Mouse (Mus musculus) kidney, adult 11 months (tissue): ENCODE results near the gene Nubp2.

Experiments used
- DNase-seq: peaks from one replicate; pipeline ENCODE4 v3.0.0; 2022

The Nubp2 gene

DNA sequence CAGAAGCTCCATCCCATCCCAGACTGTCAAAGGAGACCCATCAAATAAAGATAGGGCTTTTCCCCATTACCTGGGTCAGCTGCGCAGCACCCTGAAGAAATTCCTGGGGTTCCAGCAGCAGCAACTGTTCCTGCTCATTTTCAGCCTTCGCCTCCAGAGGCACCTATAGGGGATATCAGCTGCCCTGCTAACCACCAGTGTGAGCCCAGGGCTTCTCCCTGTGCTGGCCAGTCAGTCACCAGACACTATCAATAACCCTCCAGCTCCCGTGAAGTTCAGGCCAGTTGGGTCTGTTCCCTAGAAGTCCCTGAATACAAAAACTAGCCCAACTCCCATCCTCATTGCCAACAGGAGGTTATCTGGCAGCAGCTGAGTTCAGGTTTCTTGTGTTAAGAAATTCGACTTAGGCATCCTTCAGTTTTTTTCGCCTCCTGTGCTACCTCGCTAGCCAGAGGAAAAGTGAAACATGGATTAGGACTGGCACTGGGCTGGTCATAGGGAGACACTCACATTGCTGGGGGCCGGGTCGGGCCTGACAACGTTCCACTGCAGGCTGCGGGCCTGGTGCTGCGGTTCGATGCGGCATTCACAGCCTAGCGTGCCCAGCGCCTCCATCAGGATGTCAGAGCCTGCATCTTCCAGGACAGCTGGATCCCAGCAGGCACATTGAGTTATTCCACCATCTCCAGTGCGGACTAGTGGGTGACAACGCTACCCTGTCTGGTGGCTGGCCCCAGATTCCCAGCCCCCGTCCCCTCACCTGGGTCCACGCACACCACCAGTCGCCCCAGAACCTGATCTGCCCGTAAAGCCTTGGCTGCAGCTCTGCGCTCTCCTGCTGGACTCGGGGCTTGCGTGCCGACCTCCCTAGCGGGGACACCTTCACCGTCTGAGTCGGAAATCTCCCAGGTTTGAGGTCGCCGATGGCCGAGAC is 8.2 kb upstream of the Nubp2 start:
- DNase-seq, result no peak

DNA sequence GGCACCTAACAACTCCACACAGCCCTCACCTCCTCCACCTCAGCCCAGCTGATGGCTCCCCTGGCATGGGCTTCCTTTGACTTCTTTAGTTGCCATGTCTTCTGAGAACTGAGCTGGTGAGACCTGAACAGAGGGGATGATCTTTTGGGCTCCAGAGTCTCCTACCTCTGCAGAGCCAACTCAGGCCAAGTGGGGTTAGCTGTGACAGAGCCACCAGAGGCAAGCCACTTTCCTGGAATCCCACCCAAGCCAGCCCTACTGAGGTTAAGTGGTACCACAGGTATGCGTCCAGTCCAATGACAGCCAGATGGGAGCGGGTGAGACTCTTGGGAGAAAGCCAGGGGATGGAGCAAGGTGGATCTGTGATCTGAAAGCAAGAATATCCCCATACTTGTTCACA is 7.1 kb upstream of the Nubp2 start:
- no peak for DNase-seq

DNA sequence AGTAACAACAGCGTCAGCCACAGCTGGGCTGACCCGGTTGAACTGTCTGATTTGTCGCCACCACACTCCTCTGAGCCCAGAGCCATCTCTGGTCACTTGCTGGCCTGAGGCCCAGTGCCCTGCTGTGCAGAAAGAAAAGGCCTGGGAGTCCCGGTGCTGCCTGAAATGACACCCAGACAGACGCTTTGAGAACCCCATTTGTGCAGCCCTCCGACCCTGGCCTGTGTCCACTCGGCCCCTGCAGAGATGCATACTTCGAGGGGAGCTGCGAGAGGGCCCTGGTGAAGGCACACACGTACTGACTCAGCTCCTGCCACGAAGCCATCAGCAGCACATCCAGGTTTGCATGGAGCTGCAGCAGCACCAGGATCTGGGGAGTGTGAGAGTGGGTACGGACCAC is 6.6 kb upstream of the Nubp2 start:
- DNase-seq, result no peak

DNA sequence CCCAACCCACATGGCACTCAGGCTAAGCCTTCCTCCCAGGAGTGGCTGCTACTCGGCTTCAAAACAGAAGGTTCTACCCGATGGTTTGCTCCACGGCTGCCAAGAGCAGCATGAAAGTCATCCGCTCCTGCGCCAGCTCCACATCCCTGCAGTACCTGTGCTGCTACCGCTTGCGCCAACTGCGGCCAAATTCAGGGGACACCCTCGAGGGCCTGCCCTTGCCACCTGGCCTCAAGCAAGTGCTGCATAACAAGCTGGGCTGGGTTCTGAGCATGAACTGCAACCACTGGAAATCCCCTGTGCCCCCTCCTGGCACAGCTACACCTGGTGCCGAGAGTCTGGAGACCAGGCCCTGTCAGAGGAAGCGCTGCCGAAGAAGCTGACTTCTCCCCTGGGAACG is 5.2 kb upstream of the Nubp2 start:
- no peak for DNase-seq

DNA sequence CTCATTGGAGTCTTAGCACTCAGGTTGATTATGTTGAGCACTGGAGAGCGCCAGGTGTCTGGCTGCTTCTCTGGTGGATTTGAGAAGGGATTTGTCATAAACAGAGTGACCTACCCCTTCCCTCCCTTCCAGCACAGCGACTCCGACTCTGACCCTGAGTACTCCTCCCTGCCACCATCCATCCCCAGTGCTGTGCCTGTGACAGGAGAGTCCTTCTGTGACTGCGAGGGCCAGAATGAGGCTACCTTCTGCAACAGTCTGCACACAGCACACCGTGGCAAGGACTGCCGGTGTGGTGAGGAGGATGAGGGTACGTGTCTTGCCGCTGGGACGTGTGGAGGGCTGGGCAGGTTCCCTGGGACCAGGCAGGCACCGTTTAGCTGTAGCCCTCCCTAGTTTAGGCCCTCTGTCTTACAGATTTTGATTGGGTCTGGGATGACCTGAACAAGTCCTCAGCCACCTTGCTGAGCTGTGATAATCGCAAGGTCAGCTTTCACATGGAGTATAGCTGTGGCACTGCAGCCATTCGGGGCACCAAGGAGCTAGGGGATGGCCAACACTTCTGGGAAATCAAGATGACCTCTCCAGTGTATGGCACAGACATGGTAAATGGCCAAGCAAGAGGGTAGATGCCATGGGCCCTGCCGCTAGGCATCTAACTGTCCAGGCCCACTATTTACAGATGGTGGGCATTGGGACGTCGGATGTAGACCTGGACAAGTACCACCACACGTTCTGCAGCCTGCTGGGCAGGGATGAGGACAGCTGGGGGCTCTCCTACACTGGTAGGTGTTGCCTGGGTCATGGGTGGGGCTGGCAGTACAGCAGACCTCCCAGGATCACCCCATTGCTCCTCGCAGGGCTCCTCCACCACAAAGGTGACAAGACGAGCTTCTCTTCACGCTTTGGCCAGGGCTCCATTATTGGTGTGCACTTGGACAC is 4.3 kb upstream of the Nubp2 start:
- DNase-seq, result no peak

DNA sequence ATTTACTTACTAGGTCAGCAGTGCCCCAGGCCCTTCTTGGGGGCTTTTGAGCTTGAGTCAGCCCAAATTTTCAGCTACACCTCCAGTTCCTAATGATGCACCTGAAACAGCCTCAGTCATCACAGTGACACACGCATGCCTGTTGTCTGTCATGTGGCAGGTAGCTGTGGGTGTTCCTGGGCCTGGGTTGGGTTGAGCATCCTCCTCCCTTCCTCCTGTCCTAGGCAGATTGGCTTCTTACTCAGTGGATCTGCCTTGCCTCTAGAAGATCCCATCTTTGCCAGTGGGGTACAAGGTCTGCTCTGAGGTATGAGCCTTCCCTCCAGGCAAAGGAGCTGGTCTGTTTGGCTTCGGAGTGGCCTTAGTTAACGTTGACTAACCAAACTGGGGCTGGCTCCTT is 2.7 kb upstream of the Nubp2 start:
- no peak for DNase-seq

DNA sequence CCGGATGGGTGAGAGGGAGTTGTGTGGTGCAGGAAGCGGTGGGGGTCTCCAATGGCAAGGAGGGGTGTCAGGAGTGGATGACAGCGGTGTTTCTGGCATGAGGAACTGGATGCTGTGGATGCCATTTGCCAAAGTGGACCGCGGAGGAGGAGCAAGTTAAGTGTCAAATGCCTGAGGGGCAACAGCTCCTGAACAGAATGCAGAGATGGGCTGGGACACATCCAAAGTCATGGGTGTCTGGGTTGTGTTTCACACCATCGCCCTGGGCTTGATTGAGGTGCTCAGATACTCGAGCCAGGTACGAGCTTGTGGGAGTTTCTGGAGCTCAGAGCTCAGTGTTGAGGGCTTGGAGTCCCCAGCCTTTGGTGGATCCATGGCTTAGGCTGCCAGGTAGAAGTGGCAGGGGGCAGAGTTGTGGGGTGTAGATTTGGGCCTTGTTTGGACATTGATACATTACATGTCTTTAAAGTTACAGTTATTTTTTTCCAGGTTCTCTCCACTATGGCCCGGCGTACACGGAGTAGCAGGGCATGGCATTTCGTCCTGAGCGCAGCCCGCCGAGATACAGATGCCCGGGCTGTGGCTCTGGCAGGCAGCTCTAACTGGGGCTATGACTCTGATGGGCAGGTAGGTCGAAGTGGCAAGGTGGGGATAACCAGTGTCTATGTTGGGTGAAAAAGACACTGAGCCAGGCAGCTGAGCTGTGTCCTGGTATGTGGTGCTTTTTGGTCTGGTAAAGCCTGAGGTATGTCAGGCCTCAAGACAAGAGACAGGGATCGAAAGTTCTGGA is 1.3 kb upstream of the Nubp2 start:
- no peak for DNase-seq

DNA sequence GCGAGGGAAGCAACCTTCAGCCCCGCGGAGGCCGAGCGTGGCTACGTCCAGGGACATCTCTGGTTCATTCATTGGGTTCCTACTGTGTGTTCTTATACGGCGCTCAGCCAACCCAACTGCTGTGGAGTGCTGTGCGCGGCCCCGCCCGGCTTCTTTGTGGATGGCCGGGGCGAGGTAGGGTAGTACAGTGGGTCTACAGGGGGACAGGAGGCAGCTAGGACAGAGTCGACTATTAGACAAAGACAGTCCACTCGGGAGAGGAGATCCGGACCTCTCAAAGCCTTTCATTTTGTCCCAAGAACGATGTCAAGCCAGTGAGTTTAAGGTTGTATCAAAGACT is 753 bp upstream of the Nubp2 start:
- DNase-seq, result no peak

DNA sequence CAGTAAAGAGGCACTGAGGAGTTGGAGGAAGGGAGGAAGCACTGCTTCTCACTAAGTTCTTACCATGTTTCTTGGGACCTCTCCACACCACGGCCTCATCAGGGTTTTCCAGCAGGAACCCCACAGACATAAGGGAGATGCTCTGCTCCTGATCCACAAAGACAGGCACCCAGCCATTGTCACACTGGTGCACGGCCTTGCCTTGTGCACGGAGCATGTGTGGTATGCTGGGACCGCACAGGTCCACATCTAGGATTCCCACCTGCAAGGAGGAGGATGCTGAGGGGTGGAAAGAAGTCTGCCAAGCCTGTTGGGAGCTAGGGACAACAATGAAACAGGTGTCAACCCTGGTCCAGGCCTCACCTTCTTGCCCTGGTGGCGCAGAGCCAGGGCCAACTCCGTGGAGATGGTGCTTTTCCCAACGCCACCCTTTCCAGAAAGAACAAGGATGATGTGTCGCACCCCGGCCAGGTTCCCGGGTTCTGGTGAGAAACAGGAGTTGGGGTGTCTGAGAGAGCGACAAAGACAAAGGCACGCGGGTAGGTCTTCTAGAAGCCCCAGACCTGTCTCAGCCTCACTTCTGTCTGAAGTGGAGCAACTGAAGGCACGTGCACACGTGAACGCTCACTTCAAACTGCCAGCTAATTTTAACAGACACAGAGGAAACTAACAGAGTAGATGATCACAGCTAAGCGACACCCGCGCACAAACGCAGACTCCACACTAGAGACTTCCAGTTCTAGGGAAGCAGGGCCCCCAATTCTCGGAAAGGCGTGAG is 604 bp downstream of the Nubp2 start:
- DNase-seq, result no peak

DNA sequence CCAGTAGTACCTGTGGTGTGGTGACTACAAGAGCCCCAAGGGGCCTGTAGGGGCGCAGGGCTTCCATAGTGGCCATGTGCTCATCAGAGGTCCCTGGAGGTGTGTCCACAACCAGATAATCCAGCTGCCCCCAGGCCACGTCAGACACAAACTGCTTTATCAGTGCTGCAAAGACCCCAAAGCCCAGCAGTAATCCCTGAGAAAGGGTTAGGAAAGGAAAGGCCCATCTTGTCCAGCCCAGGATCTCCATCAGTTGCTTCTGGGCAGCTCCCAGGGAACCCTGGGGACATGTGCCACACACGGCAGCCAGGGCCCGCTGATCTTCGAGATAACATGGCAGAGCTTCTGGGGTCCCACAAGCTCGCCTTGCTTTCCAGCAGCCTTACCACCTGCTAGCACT is 1.8 kb downstream of the Nubp2 start:
- no peak for DNase-seq

DNA sequence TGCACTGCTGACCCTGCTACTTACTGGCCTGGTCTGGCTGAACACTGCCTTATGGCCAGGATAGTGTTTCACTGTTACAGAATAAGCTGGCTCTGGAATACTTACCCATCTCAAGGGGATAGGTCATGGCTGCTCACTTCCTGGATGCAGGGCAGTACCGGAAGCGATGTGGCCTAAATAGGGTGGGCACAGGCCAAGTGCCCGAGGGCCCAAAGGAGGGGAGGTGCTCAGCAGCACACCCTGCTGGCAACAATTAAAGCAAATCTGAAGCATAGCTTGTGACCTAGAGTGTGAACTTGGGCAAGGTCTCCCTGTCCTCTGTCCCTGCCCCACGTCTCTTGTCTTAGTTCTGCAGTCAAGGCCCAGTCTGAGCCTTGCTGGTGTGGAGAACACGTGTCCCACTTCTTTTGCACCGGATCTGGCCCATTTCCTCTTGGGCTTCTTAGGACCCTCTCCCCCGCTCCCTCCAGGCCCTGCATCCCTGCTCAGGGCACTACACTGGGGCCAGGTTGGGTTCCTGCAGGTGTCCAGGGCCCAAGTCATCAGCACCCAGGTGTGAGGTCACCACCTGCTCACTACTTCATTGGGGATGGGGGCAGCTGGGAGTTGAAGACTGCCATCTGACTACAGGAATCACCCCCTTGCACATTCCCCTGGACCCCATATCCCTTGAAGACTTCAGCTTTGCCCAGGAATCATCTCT is 4.3 kb downstream of the Nubp2 start:
- DNase-seq, result peak; percentile 53

DNA sequence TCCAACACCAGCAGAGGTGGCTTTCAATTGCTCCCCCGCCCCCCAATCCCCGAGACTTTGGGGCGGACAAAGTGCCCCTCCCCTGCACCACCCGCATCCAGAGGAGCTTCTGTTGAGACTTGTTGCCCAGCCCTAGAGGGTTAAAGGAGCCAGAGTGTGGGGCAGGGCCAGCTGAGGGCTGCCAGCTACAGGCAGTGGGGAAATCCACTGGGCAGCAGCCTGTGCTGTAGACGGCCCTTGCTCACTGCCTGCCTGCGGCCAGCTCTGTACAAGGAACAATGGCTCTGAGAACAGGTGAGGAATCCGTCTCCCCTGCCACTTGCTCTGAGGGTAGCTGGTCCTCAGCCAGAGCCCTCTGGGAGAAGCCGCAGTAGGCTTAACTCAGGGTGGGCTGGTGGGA is 7.6 kb downstream of the Nubp2 start:
- DNase-seq, result peak; percentile 63

DNA sequence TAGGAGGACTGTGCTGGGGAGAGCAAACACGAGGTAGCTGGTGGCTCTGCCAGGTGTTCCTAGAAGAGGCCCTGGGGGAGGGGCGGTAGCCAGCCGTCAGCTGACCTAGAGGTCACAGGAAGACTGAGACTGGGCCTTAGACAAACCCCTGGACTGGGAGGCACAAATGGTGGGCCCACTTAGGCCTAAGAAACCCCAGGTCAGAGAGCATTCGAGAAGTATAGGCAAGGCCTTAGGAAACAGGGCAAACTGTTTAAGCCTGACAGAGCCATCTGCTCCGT is 8.1 kb downstream of the Nubp2 start:
- DNase-seq, result peak; percentile 94

DNA sequence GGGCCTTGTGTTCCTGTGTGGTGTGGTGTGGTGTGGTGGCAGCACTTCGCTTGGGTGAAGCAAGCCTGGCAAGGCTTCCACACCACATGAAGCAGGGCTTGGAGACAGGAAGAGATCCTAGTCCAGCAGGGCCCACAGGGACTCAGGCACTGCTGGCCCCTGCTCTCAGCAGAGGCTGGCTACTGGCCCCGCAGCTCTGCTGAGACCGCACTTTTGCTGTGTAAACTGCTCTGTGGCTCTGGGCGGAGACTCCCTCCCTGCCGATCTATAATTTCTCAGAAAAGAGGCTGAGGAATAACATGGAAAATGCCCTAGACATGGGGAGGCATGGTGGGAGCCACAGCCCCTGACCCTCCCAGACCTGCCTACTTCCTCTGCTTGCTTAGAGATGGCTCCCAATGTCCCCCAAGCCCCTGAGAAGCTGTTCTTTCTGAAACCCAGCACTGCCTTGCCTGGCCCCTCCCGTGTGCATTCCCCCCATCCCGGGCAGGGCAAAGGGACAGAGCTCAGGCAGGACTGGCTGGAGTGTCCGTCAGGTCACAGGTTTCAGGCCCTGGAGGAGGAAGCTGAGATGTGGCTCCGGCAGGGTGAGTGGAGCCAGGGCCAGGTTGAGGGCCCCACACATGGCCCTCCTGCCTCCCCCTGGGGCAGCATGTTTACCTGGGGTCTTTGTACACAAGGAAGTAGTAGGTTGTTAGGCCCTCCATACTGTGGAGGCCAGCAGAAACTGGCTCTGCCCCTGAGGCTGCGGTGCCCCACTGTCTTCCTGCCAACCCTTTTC is 8.6 kb downstream of the Nubp2 start:
- peak; percentile 76 for DNase-seq

DNA sequence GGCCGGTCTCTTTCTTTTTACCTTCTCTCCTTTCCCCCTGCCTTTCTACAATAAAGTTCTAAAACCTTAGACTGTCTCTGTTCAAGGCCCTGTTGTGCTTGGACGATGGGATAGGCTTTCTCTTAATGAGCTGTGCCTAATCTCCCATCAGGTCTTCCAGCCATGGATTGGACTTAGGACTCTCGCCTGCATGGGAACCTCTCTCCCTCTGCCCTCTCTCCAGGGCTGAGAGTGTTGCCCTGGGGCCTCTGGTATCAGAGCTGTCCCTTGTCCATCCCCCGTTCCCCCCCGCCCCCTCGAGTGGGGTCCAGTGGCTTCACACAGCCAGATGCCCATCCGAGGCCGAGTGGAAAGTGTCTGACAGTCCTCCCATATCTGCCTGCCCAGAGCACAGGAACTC is 11.2 kb downstream of the Nubp2 start:
- DNase-seq, result no peak

DNA sequence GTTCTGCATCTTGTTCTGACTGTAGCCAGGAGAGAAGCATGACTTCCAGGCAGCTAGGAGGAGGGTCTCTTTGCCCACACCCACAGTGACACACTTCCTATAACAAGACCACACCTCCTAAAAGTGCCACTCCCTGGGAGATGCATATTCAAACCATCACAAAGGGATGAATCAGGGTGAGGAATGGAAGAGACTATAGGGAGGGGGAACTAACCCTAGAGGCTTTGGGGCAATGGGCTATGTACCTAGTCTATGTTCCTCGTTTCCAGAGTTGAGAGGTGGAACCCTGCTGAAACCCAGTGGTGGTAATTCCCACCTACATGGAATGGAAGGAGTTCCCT is 11.8 kb downstream of the Nubp2 start:
- DNase-seq, result no peak

DNA sequence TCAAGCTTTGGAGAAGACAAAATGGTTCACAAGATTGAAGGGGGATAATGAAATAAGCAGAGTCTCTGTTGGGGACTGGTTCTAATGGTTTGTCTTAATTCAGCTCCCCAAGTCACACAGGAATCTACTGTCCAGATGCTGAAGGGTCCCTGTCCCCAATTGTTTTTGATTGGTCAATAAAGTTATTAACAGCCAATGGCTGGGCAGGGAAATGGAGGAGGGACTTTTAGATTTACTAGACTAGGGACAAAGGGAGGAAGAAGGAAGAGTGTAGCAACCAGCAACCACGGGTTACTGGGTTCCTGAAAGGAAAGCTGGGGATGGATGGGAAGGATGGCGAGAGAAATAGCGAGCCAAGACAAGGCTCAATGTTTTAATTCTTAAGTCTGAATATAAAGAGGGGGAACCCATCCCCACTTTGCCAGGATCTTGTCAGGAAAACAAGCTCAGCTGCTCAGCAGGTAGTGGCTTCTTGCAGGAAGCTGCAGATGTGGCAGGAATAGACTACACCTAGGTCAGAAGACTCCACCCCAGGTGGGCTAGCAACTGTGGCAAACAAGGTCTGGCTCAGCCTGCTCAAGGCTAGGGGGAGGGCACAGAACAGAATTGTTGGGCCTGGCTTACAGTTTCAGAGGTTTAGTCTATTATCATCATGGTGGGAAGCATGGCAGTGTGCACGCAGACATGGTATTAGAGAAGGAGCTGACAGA is 12.3 kb downstream of the Nubp2 start:
- no peak for DNase-seq

DNA sequence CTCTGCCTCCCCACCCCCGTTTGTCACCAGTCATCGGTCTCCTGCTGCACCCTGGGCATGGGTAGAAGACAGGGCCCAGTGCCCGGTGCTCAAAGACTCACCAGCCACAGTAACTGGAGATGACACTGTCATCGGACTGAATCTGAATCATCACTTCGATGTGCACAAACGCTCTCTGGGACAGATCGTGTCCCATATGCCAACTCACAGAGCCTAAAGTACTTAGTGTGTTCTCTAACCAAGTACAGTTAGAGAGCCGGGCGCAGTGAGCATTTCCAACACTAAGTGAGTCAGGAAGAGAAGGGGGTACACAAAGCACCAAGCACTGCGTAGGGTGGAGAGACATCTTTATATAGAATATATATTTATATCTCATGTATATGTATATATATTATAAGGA is 18.2 kb downstream of the Nubp2 start:
- no peak for DNase-seq

DNA sequence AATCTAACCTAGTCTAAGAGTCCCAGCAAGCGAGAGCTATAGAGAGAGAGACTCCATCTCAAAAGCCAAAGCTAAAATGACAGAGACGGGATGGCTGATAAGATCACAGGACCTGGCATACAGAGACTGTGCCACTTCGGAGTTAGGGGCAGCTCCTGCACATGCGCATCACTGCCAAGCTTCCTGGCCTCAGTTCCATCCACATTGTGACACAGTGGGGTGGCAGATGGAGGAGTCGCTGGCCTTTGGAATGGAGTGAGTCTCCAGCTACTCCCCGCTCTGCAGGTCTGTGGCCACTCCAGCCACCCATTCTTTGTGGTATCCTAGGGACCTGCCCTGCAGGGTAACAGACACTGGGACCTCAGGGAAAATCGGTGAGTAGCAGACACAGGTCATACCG is 20.4 kb downstream of the Nubp2 start, which contains the start of gene Igfals:
Igfals (plus strand) TSS at position 222 of the 400 bp plus-strand sequence.
- no peak for DNase-seq

DNA sequence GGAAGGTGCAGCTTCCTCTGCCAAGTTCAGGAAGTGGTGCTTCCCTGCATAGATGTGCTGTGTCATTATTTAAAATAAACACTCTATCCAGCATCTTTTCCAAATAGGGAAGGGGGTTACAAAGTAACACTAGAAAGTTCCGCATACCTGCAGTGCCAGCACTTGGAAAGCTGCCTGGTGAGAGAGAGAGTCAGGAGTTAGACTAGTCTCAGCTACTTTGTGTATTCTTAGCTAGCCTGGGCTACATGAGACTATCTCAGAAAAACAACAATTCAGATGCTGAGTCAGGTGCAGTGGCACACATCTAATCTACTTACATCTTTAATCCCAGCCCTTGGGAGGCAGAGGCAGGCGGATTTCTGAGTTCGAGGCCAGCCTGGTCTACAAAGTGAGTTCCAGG is 24.4 kb downstream of the Nubp2 start:
- no peak for DNase-seq

DNA sequence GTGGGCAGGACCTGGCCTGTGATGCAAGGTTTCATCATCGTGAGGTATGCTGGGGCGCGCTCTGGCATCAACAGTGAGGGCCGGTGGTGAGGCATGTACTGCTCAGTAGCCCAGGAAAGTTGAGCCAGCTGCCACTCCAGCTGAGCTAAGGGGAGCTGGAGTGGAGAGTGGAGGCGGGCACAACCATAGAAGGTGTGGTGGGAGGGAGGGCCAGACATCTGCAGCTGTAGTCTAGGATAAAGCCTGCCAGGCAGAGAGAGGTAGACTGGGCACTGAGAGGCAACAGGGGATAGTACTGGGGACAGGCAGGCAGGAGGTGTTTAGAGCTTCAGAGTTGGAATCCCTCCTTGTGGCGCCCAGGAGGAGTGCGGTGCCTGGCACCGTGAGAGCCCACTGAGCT is 26.1 kb downstream of the Nubp2 start:
- no peak for DNase-seq
